ENCODE assay signal across 17 mouse cellular contexts in genomic region chr2:60901013-60901412, GRCm38 (mm10).
DNase-seq lines count a peak whose midpoint lies in the region; ATAC-seq and TF ChIP-seq lines count a peak whose summit lies in the region.
"Had no signal": no experiment of that assay in that cellular context is flagged by ENCODE, and none has a peak within 500 bp of the region (broad histone marks: within the 10 kb centered on the region; RNA-seq: fewer than 3 reads in every experiment).

No protein-coding gene starts in this region.

- H3K4me1 ChIP-seq in heart, embryonic 12.5 days (replicated peaks), result peaks cover 30% of the 10 kb centered on the region
- no peaks in the 10 kb centered on the region for H3K4me1 ChIP-seq in kidney, adult 2 months (ENCODE audit: control insufficient read depth, insufficient read depth, low read length)
- peaks cover 32% of the 10 kb centered on the region for H3K4me1 ChIP-seq in lung, embryonic 16.5 days (replicated peaks; ENCODE audit: control insufficient read depth, insufficient read depth, low read length)
- H3K4me1 ChIP-seq in forebrain, postnatal 0 days (ENCODE audit: insufficient read depth), result no peaks in the 10 kb centered on the region
- H3K4me1 ChIP-seq: forebrain, embryonic 15.5 days had no signal

- 81% methylated on average over 6 of the region's 6 CpGs for WGBS in heart, embryonic 12.5 days
- WGBS in kidney, adult 2 months, result 75% methylated on average over 6 of the region's 6 CpGs
- WGBS in lung, embryonic 16.5 days, result 70% methylated on average over 6 of the region's 6 CpGs
- 89% methylated on average over 6 of the region's 6 CpGs for WGBS in forebrain, postnatal 0 days

- no peak for ATAC-seq in heart, embryonic 12.5 days (ENCODE audit: insufficient number of reproducible peaks, low FRiP score)
- no peak for ATAC-seq in lung, embryonic 16.5 days (ENCODE audit: low read depth)
- ATAC-seq in forebrain, postnatal 0 days, result no peak
- ATAC-seq: CD4-positive, CD25-positive, alpha-beta regulatory T cell, adult 4 months; forebrain, embryonic 15.5 days; hindbrain, postnatal 0 days had no signal

- no peaks in the 10 kb centered on the region for H3K27me3 ChIP-seq in heart, embryonic 12.5 days (replicated peaks)
- H3K27me3 ChIP-seq in kidney, adult 2 months (replicated peaks; ENCODE audit: control insufficient read depth, insufficient read depth, low read length), result no peaks in the 10 kb centered on the region
- no peaks in the 10 kb centered on the region for H3K27me3 ChIP-seq in lung, embryonic 16.5 days (ENCODE audit: control insufficient read depth, insufficient read depth, low read depth, low read length)
- no peaks in the 10 kb centered on the region for H3K27me3 ChIP-seq in forebrain, postnatal 0 days (ENCODE audit: insufficient read depth, low read length)
- H3K27me3 ChIP-seq: embryonic facial prominence, embryonic 13.5 days; forebrain, embryonic 15.5 days; liver, embryonic 13.5 days had no signal

- H3K9ac ChIP-seq in heart, embryonic 12.5 days, result no peak overlapping the region
- H3K9ac ChIP-seq in lung, embryonic 16.5 days (ENCODE audit: low read length), result no peak overlapping the region
- H3K9ac ChIP-seq in forebrain, postnatal 0 days, result no peak overlapping the region
- H3K9ac ChIP-seq: embryonic facial prominence, embryonic 13.5 days; forebrain, embryonic 15.5 days; liver, embryonic 13.5 days had no signal

- peak; percentile 93 for DNase-seq in heart, adult 11 months
- no peak for DNase-seq in kidney, adult 2 months
- no peak for DNase-seq in kidney, adult 18-20 months
- DNase-seq in lung, postnatal 36 days, result no peak
- DNase-seq in forebrain, postnatal 0 days, result no peak
- DNase-seq: cerebellum, adult 11-12 months; cerebellum, postnatal 14 days; liver, embryonic 13.5 days; midbrain, embryonic 14.5 days; thymus, postnatal 25 days had no signal

- no peaks in the 10 kb centered on the region for H3K9me3 ChIP-seq in heart, embryonic 12.5 days (replicated peaks)
- H3K9me3 ChIP-seq in lung, embryonic 16.5 days (ENCODE audit: control insufficient read depth, low read length), result no peaks in the 10 kb centered on the region
- no peaks in the 10 kb centered on the region for H3K9me3 ChIP-seq in forebrain, postnatal 0 days (ENCODE audit: low read length)
- H3K9me3 ChIP-seq: embryonic facial prominence, embryonic 13.5 days; forebrain, embryonic 15.5 days; limb, embryonic 10.5 days; liver, embryonic 13.5 days had no signal

- no peak for TF ChIP-seq CTCF in kidney, adult 2 months (conservative IDR thresholded peaks at IDR 0.05; ENCODE audit: insufficient read depth, insufficient read length, low read depth, low read length)
- TF ChIP-seq CTCF in forebrain, postnatal 0 days (IDR thresholded peaks at IDR 0.05; ENCODE audit: low read depth), result no peak

- no peak overlapping the region for H3K4me2 ChIP-seq in heart, embryonic 12.5 days
- H3K4me2 ChIP-seq in lung, embryonic 16.5 days (ENCODE audit: low read depth, low read length), result peak overlapping the region; percentile 31
- H3K4me2 ChIP-seq in forebrain, postnatal 0 days (ENCODE audit: low read depth), result no peak overlapping the region
- H3K4me2 ChIP-seq: embryonic facial prominence, embryonic 13.5 days; forebrain, embryonic 15.5 days had no signal

- H3K27ac ChIP-seq in heart, embryonic 12.5 days (ENCODE audit: poor library complexity, severe bottlenecking), result no peak overlapping the region
- H3K27ac ChIP-seq in kidney, adult 2 months (ENCODE audit: insufficient read depth, low read depth, low read length), result peak overlapping the region; percentile 52; the same call in 1 of the 2 replicates
- peak overlapping the region; percentile 66; the same call in 1 of the 2 replicates for H3K27ac ChIP-seq in lung, embryonic 16.5 days (ENCODE audit: low read length)
- no peak overlapping the region for H3K27ac ChIP-seq in forebrain, postnatal 0 days (ENCODE audit: low read depth, low read length)
- H3K27ac ChIP-seq: embryonic facial prominence, embryonic 13.5 days; forebrain, embryonic 15.5 days; hindbrain, postnatal 0 days; liver, embryonic 13.5 days had no signal

- no peak for TF ChIP-seq POLR2A in kidney, adult 2 months (IDR thresholded peaks at IDR 0.05; ENCODE audit: low read depth, low read length)

- H3K36me3 ChIP-seq in heart, embryonic 12.5 days, result no peaks in the 10 kb centered on the region
- no peaks in the 10 kb centered on the region for H3K36me3 ChIP-seq in kidney, adult 2 months (ENCODE audit: control insufficient read depth, insufficient read depth, low read length)
- H3K36me3 ChIP-seq in lung, embryonic 16.5 days (ENCODE audit: control insufficient read depth, insufficient read depth, low read length), result no peaks in the 10 kb centered on the region
- H3K36me3 ChIP-seq in forebrain, postnatal 0 days (ENCODE audit: insufficient read depth), result no peaks in the 10 kb centered on the region
- H3K36me3 ChIP-seq: embryonic facial prominence, embryonic 13.5 days; forebrain, embryonic 15.5 days; limb, embryonic 10.5 days; liver, embryonic 13.5 days had no signal

- H3K4me3 ChIP-seq in heart, embryonic 12.5 days, result no peak overlapping the region
- no peak overlapping the region for H3K4me3 ChIP-seq in kidney, adult 2 months (ENCODE audit: insufficient read depth, low read depth, low read length)
- H3K4me3 ChIP-seq in lung, embryonic 16.5 days (ENCODE audit: low read length), result no peak overlapping the region
- H3K4me3 ChIP-seq in forebrain, postnatal 0 days (ENCODE audit: low read depth, low read length), result no peak overlapping the region
- H3K4me3 ChIP-seq: embryonic facial prominence, embryonic 13.5 days; forebrain, embryonic 15.5 days; limb, embryonic 10.5 days; liver, embryonic 13.5 days had no signal

Comparison
In these comparisons a context has a peak if more than half of its experiments do, and no peak if none do; other contexts are left out.
1. H3K27ac ChIP-seq: peak in kidney, adult 2 months (single experiment) and lung, embryonic 16.5 days (single experiment); none in heart, embryonic 12.5 days (single experiment) and forebrain, postnatal 0 days (single experiment).